Mouse (Mus musculus): Measurements from ENCODE around the gene Mapkap1. TPM values are rescaled to one million over a fixed set of nuclear protein-coding genes. Genes with fewer than 3 reads are reported as not detected.

The Mapkap1 gene
- polyA plus RNA-seq, 1 experiment from 2014 or later: 122 TPM

DNA sequence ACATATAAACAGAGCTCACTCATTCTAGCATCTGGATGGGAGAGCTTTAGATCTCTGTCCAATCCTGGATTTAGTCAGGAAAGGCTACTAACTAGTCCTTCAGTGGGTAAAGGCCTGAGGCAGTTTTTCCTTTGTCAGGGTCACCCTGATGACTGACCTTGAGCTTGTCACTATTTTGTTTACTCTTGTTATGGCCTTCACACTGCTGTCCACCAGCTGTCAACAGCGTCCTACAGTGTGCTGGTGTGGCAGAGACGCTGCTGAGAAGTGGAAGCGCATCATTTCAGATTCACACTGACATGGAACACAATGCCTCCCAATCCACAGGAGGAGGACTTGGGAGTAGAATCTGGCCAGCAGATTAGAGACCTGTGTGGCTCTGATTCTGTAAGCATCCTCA lies 130.8 kb downstream of the Mapkap1 start:
- Histone ChIP-seq H3K27me3 (no peaks in the 10 kb centered on the region), H3K9me3 (no peaks in the 10 kb centered on the region), H3K4me3 (no peak overlapping the region), H3K36me3 (no peaks in the 10 kb centered on the region), H3K9ac (no peak overlapping the region), H3K4me2 (replicated peaks) (no peak overlapping the region), H3K4me1 (peaks cover 15% of the 10 kb centered on the region), H3K27ac (no peak overlapping the region)
- no peak for ATAC-seq (ENCODE audit: insufficient number of reproducible peaks, insufficient read depth, low FRiP score, low TSS enrichment)
- WGBS: 79% methylated on average over 3 of the region's 3 CpGs

DNA sequence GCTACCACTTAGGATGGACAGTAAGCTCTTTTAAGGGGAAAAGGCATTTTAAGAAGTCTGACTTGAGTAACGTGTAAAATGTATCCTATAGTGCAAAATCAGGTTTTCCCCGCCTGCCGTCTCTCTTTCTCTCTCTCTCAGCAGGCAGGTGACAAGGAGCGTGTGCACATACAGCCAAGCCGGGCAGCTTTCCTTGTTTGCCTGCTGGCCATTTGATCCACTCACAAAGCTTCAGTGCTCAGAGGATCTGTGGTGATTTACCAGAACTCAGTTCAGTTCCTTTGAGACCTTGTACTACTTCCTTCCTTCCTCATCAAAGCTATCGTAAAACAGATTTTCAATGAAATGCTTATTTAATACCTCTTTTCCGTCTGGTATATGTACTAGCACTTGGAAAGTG lies 137.0 kb downstream of the Mapkap1 start:
- Histone ChIP-seq H3K4me2 (replicated peaks) (no peak overlapping the region), H3K9me3 (no peaks in the 10 kb centered on the region), H3K36me3 (no peaks in the 10 kb centered on the region), H3K4me3 (no peak overlapping the region), H3K27ac (no peak overlapping the region), H3K27me3 (no peaks in the 10 kb centered on the region), H3K4me1 (peaks cover 5% of the 10 kb centered on the region; the same call in 1 of the 2 replicates), H3K9ac (no peak overlapping the region)
- no peak for ATAC-seq (ENCODE audit: insufficient number of reproducible peaks, insufficient read depth, low FRiP score, low TSS enrichment)
- WGBS: 64% methylated on average over 7 of the region's 7 CpGs

DNA sequence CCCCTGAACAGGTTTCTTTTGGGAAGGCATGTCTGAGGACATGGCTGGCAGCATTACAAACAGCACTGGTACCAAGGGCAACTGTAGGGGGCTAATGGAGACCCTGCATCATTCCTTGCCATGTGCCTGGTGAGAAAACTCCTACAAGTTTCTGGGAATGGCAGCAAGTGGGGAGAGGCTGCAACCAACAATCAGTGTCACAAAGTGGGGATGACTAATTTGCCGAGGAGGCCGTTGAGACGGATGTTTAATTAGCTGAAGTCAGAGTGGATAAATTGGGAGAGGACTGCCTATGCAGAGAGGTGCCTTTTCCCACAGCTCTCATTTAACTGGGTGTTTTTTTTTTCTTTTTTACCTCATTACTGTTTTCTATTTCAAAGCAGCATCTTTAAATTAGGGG lies 137.4 kb downstream of the Mapkap1 start:
- 57% methylated on average over 3 of the region's 3 CpGs for WGBS
- Histone ChIP-seq H3K36me3 (no peaks in the 10 kb centered on the region), H3K4me1 (peaks cover 5% of the 10 kb centered on the region; the same call in 1 of the 2 replicates), H3K27me3 (no peaks in the 10 kb centered on the region), H3K4me3 (no peak overlapping the region), H3K9ac (no peak overlapping the region), H3K9me3 (no peaks in the 10 kb centered on the region), H3K4me2 (replicated peaks) (no peak overlapping the region), H3K27ac (no peak overlapping the region)
- ATAC-seq (ENCODE audit: insufficient number of reproducible peaks, insufficient read depth, low FRiP score, low TSS enrichment): no peak

DNA sequence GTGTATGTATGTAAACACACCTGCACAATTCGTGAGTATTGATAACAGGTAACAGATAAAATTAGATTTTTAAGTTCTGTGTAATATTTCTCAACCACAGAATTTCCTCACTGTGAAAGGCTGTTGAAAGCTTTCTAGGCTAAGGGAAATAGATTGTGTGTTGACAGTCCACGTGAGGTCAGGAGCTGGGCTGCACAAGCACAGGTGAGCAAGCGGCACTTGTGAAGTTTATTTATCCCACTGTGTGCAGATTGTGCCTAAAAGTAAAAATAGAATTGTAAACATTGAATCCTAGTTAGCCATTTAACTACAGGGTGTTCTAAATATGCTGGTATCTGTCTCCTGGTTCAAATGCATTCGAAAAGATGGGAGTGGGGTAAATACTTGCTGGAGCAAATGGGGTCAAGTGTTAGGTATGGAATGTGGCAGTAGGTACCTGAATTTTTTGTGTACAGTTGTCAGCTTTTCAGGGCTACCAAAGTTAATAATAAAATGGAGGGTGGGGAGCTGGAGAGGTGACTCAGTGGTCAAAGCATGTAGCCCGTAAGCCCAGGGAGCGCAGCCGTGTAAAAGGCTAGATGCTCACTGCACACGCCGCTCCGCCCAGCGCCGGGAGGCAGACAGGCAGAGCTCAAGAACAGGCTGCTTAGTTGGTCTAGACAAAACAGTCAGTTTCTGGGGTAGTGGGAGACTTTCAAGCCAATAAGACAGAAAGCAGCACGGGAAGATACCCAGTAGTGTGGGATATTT lies 138.2 kb downstream of the Mapkap1 start:
- 90% methylated on average over 13 of the region's 13 CpGs for WGBS
- H3K9ac ChIP-seq: no peak overlapping the region
- no peaks in the 10 kb centered on the region for H3K36me3 ChIP-seq
- H3K4me3 ChIP-seq: no peak overlapping the region
- no peak overlapping the region for H3K4me2 ChIP-seq (replicated peaks)
- ATAC-seq (ENCODE audit: insufficient number of reproducible peaks, insufficient read depth, low FRiP score, low TSS enrichment): no peak
- H3K27ac ChIP-seq: no peak overlapping the region
- peaks cover 5% of the 10 kb centered on the region; the same call in 1 of the 2 replicates for H3K4me1 ChIP-seq
- no peaks in the 10 kb centered on the region for H3K27me3 ChIP-seq
- no peaks in the 10 kb centered on the region for H3K9me3 ChIP-seq

DNA sequence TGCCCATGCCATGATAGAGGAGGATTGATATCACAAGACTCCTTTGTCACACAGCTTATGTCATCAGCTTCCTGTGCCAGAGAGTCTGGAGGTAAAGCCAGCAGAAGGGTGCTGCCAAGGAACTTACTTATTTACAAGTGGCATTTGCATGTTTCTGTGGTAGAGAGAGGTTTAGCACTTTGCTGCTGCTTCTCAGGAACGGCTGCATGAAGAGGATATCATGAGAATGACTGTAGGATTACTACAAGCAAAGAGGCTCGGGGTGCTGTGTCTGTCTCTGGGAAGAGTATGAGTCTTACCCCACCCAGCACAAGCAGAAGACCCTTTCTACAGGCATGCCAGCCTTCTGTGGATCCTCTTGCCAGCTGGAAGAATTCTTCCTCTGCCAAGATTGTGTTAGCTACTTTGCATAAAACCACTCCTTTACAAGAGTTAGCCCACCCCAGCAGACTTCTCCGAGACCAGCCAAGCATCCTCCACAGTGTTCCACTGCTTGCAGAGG lies 139.7 kb downstream of the Mapkap1 start:
- Histone ChIP-seq H3K4me1 (peaks cover 5% of the 10 kb centered on the region; the same call in 1 of the 2 replicates), H3K27me3 (no peaks in the 10 kb centered on the region), H3K4me2 (replicated peaks) (no peak overlapping the region), H3K27ac (no peak overlapping the region), H3K36me3 (no peaks in the 10 kb centered on the region), H3K4me3 (no peak overlapping the region), H3K9ac (no peak overlapping the region), H3K9me3 (no peaks in the 10 kb centered on the region)
- ATAC-seq (ENCODE audit: insufficient number of reproducible peaks, insufficient read depth, low FRiP score, low TSS enrichment): no peak
- WGBS: 82% methylated on average over 3 of the region's 3 CpGs

DNA sequence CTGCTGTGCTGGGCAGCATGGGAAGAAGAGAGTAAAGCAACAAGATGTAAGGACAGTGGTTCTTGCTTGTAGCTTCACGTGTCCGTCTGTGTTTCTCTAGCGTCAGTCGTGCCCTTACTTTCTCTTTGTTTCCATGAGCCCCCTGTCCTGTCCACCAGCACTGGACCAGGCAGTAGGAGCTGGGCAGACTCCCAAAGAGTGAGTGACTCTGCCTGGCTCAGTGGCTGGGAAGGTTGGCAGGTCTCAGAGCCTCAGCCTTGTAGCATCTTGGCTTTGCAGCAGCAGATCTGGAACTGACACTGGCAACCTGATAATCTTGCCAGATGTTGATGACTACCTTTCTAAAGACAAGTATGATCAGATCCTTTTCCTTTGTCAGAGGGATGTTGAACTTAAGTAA lies 140.9 kb downstream of the Mapkap1 start:
- Histone ChIP-seq H3K4me2 (replicated peaks) (no peak overlapping the region), H3K4me1 (peaks cover 5% of the 10 kb centered on the region; the same call in 1 of the 2 replicates), H3K9me3 (no peaks in the 10 kb centered on the region), H3K27me3 (no peaks in the 10 kb centered on the region), H3K36me3 (no peaks in the 10 kb centered on the region), H3K4me3 (no peak overlapping the region), H3K9ac (no peak overlapping the region), H3K27ac (no peak overlapping the region)
- no peak for ATAC-seq (ENCODE audit: insufficient number of reproducible peaks, insufficient read depth, low FRiP score, low TSS enrichment)
- 93% methylated on average over 4 of the region's 4 CpGs for WGBS

DNA sequence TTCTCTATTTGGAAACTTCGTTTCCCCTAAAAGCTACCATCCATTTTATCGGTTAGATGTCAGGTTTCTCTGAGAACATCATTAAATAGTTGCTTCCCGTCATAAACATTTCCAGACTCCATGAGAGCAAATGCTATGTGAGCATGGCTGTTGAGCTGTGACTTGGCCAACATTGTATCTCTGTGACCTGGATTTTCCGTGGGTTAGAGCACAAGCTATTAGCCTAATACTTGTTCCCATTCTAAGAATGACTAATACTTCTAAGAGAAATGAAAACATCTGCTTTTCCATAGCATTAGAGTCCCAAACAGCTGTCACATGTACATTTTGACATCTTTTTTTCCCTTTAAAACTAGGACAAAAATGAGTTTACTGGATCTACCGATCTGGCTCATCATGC lies 142.4 kb downstream of the Mapkap1 start:
- H3K27me3 ChIP-seq: no peaks in the 10 kb centered on the region
- no peak overlapping the region for H3K4me2 ChIP-seq (replicated peaks)
- H3K9me3 ChIP-seq: no peaks in the 10 kb centered on the region
- H3K4me3 ChIP-seq: no peak overlapping the region
- no peak overlapping the region for H3K9ac ChIP-seq
- peaks cover under 1% of the 10 kb centered on the region; the same call in 1 of the 2 replicates for H3K4me1 ChIP-seq
- WGBS: 85% methylated on average over 5 of the region's 5 CpGs
- H3K27ac ChIP-seq: no peak overlapping the region
- no peak for ATAC-seq (ENCODE audit: insufficient number of reproducible peaks, insufficient read depth, low FRiP score, low TSS enrichment)
- no peaks in the 10 kb centered on the region for H3K36me3 ChIP-seq

DNA sequence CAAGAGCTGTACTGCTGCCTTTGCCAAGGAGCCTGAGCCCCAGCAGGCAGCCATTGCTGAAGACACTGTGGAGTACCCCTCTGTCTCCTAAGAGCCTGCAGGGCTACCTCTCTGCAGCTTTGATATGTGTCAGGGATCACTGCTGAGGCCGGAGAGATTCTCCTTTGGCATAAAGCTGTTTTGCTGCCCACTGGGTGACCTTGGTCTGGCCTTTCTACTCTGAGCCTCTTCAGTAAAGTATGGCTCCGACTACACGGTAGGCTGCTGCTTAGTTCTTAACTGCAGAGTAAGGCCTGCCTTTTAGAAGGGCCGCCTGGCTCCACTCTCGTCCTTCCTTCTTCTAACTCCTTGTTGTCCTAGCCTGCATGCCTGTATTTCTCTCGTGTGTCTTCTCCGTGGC lies 142.9 kb downstream of the Mapkap1 start:
- Histone ChIP-seq H3K4me1 (peaks cover under 1% of the 10 kb centered on the region; the same call in 1 of the 2 replicates), H3K4me2 (replicated peaks) (no peak overlapping the region), H3K27me3 (no peaks in the 10 kb centered on the region), H3K27ac (no peak overlapping the region), H3K9me3 (no peaks in the 10 kb centered on the region), H3K36me3 (no peaks in the 10 kb centered on the region), H3K4me3 (no peak overlapping the region), H3K9ac (no peak overlapping the region)
- no peak for ATAC-seq (ENCODE audit: insufficient number of reproducible peaks, insufficient read depth, low FRiP score, low TSS enrichment)
- 64% methylated on average over 7 of the region's 7 CpGs for WGBS

DNA sequence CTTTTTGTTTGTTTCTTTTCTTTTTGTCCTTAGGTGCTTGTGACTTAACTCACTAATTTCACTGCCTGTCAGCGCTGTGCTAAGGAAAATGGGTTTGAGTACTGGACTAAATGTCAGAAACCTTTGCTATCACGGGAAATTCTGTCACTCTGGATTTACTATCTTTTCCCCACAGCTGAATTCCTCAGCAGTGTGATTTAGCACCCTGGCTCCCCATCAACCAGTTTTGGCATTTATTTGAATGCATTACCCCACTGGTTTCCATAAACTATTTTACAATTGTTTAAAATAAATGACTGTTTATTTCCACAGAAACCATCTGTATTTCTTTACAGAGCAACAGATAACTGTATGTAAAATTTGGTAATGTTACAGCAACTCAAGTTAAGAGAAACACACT lies 146.2 kb downstream of the Mapkap1 start:
- WGBS: 84% methylated on average over 2 of the region's 2 CpGs
- H3K27me3 ChIP-seq: no peaks in the 10 kb centered on the region

DNA sequence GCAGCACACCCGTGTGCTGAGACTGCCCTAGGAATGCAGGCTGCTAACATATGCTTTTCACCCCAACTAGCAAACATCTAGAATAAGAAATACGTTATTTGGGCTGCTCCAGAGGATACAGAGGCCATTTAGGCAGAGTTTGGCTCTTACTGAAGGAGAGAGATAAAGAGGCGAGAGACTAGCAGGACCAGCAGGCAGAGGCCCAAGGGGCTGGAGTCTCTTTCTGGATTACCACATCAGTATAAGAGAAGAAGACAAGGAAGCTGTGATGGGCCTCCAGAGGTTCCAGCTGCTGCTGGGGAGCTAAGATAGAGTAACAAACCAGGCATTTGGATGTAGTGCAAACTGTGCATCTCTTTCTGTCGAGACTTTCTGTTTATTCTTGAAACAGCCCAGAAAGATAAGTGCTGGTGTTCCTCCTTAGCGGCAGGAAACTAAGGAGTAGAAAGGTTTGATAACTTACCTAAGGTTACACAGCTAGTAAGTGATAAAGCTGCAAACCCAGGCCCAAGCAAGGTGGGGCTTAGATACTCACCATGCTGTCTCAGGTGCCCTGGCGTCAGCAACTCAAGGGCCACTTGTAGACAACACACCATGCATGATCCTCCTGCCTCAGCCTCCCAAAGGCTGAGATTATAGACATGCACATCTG lies 147.1 kb downstream of the Mapkap1 start:
- H3K27me3 ChIP-seq: no peaks in the 10 kb centered on the region
- no peak overlapping the region for H3K9ac ChIP-seq
- H3K9me3 ChIP-seq: no peaks in the 10 kb centered on the region
- no peak overlapping the region for H3K4me2 ChIP-seq (replicated peaks)
- ATAC-seq (ENCODE audit: insufficient number of reproducible peaks, insufficient read depth, low FRiP score, low TSS enrichment): no peak
- peaks cover 3% of the 10 kb centered on the region for H3K4me1 ChIP-seq
- H3K4me3 ChIP-seq: no peak overlapping the region
- H3K36me3 ChIP-seq: no peaks in the 10 kb centered on the region
- H3K27ac ChIP-seq: no peak overlapping the region
- WGBS: 84% methylated on average over 6 of the region's 6 CpGs

More for the DNA sequence above, 146.2 kb downstream of the Mapkap1 start:
- H3K4me3 ChIP-seq: no peak overlapping the region
- no peak overlapping the region for H3K27ac ChIP-seq
- ATAC-seq (ENCODE audit: insufficient number of reproducible peaks, insufficient read depth, low FRiP score, low TSS enrichment): no peak
- H3K9me3 ChIP-seq: no peaks in the 10 kb centered on the region
- H3K36me3 ChIP-seq: no peaks in the 10 kb centered on the region
- H3K4me2 ChIP-seq (replicated peaks): no peak overlapping the region
- peaks cover 3% of the 10 kb centered on the region for H3K4me1 ChIP-seq
- H3K9ac ChIP-seq: no peak overlapping the region

DNA sequence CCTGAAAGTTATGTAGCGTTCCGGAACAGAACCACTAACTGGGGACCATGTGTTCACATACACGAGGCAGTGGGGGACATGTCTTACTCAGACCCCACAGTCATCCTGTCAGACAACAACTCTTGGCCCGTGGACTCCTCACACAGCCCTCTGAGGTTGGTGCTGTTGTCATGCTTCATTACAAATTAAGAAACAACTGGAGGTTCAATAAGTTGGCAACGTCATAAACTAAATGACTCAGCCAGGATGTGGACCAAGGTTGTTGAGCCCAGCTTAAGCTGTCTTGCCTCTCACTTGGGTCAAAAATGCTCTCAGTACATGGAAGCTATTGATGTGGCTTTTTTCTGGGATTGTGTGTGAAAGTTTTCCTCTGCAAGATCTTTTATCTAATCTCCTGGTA lies 153.6 kb downstream of the Mapkap1 start:
- no peak overlapping the region for H3K27ac ChIP-seq
- 91% methylated on average over 5 of the region's 5 CpGs for WGBS
- no peak for ATAC-seq (ENCODE audit: insufficient number of reproducible peaks, insufficient read depth, low FRiP score, low TSS enrichment)
- peaks cover 4% of the 10 kb centered on the region; the same call in 1 of the 2 replicates for H3K4me1 ChIP-seq
- no peak overlapping the region for H3K9ac ChIP-seq
- H3K27me3 ChIP-seq: no peaks in the 10 kb centered on the region
- no peak overlapping the region for H3K4me2 ChIP-seq (replicated peaks)
- no peak overlapping the region for H3K4me3 ChIP-seq
- no peaks in the 10 kb centered on the region for H3K36me3 ChIP-seq
- no peaks in the 10 kb centered on the region for H3K9me3 ChIP-seq

All from embryonic facial prominence, embryonic 12.5 days (tissue).